9 mouse cellular contexts compared by ENCODE assay signal in genomic region chr2:93405017-93405425, GRCm38 (mm10). TPM values are rescaled to one million over a fixed set of nuclear protein-coding genes. Genes with fewer than 3 reads are reported as not detected.
DNase-seq lines count a peak whose midpoint lies in the region; ATAC-seq lines count a peak whose summit lies in the region.
"Had no signal": no experiment of that assay in that cellular context is flagged by ENCODE, and none has a peak within 500 bp of the region (broad histone marks: within the 10 kb centered on the region; RNA-seq: fewer than 3 reads in every experiment).

No protein-coding gene starts in this region.

- H3K27ac ChIP-seq in lung, embryonic 15.5 days: no peak overlapping the region
- H3K27ac ChIP-seq in embryonic facial prominence, embryonic 14.5 days (replicated peaks; ENCODE audit: low read depth, low read length): no peak overlapping the region
- no peak overlapping the region for H3K27ac ChIP-seq in intestine, embryonic 14.5 days (ENCODE audit: low read depth)
- H3K27ac ChIP-seq in stomach, embryonic 14.5 days (ENCODE audit: low read length): no peak overlapping the region
- H3K27ac ChIP-seq: limb, embryonic 13.5 days had no signal

- no peak for DNase-seq in lung, adult 18-20 months
- peak; percentile 82 for DNase-seq in embryonic facial prominence, embryonic 14.5 days (ENCODE audit: low spot score)
- DNase-seq in intestine, embryonic 14.5 days (ENCODE audit: low spot score): peak; percentile 70
- DNase-seq in embryo, embryonic 10.5 days (ENCODE audit: low spot score): no peak
- no peak for DNase-seq in right cerebral cortex, postnatal 4 days
- DNase-seq: spleen, adult 18-20 months had no signal

- WGBS in lung, embryonic 15.5 days: 14% methylated on average over 7 of the region's 7 CpGs
- 49% methylated on average over 7 of the region's 7 CpGs for WGBS in embryonic facial prominence, embryonic 14.5 days
- WGBS in intestine, embryonic 14.5 days: 34% methylated on average over 7 of the region's 7 CpGs
- WGBS in stomach, embryonic 14.5 days: 22% methylated on average over 7 of the region's 7 CpGs

- H3K27me3 ChIP-seq in lung, embryonic 15.5 days: no peaks in the 10 kb centered on the region
- no peaks in the 10 kb centered on the region for H3K27me3 ChIP-seq in embryonic facial prominence, embryonic 14.5 days (replicated peaks; ENCODE audit: control insufficient read depth, insufficient read depth, low read length)
- H3K27me3 ChIP-seq in intestine, embryonic 14.5 days (replicated peaks; ENCODE audit: control insufficient read depth, insufficient read depth, low read length): no peaks in the 10 kb centered on the region
- no peaks in the 10 kb centered on the region for H3K27me3 ChIP-seq in stomach, embryonic 14.5 days (ENCODE audit: control insufficient read depth, insufficient read depth, low read length)

- H3K4me3 ChIP-seq in lung, embryonic 15.5 days: no peak overlapping the region
- H3K4me3 ChIP-seq in embryonic facial prominence, embryonic 14.5 days (ENCODE audit: low read depth, low read length): no peak overlapping the region
- no peak overlapping the region for H3K4me3 ChIP-seq in intestine, embryonic 14.5 days (ENCODE audit: low read depth, low read length)
- no peak overlapping the region for H3K4me3 ChIP-seq in stomach, embryonic 14.5 days (ENCODE audit: low read depth, low read length)
- H3K4me3 ChIP-seq: limb, embryonic 13.5 days had no signal

- H3K4me1 ChIP-seq in lung, embryonic 15.5 days: peaks cover 9% of the 10 kb centered on the region
- H3K4me1 ChIP-seq in embryonic facial prominence, embryonic 14.5 days (ENCODE audit: control insufficient read depth, insufficient read depth, low read length): 0 out of 2 replicates have a peak, but pooled peaks cover 4% of the 10 kb centered on the region
- H3K4me1 ChIP-seq in intestine, embryonic 14.5 days (replicated peaks; ENCODE audit: control insufficient read depth, insufficient read depth, low read length): 0 out of 2 replicates have a peak, but pooled peaks cover 9% of the 10 kb centered on the region
- peaks cover 9% of the 10 kb centered on the region for H3K4me1 ChIP-seq in stomach, embryonic 14.5 days (ENCODE audit: control insufficient read depth, insufficient read depth, low read length)

- H3K36me3 ChIP-seq in lung, embryonic 15.5 days: no peaks in the 10 kb centered on the region
- no peaks in the 10 kb centered on the region for H3K36me3 ChIP-seq in embryonic facial prominence, embryonic 14.5 days (ENCODE audit: control insufficient read depth, insufficient read depth, low read length)
- no peaks in the 10 kb centered on the region for H3K36me3 ChIP-seq in intestine, embryonic 14.5 days (ENCODE audit: control insufficient read depth, insufficient read depth, low read length)
- no peaks in the 10 kb centered on the region for H3K36me3 ChIP-seq in stomach, embryonic 14.5 days (ENCODE audit: control insufficient read depth, insufficient read depth, low read length)
- H3K36me3 ChIP-seq: limb, embryonic 13.5 days had no signal

- peak; percentile 66; the same call in 1 of the 2 replicates for ATAC-seq in lung, embryonic 15.5 days (ENCODE audit: borderline replicate concordance, extremely low read depth, low FRiP score, low TSS enrichment)
- ATAC-seq in embryonic facial prominence, embryonic 14.5 days (ENCODE audit: low read depth): peak; percentile 76
- peak; percentile 78 for ATAC-seq in intestine, embryonic 14.5 days (replicated peaks; ENCODE audit: low FRiP score, low TSS enrichment, low read depth)
- ATAC-seq in stomach, embryonic 14.5 days (ENCODE audit: insufficient number of reproducible peaks, insufficient read depth, low FRiP score, low read depth): peak; percentile 68; the same call in 1 of the 2 replicates

- H3K9ac ChIP-seq in lung, embryonic 15.5 days: no peak overlapping the region
- H3K9ac ChIP-seq in embryonic facial prominence, embryonic 14.5 days (ENCODE audit: low read depth, low read length): no peak overlapping the region
- no peak overlapping the region for H3K9ac ChIP-seq in intestine, embryonic 14.5 days (ENCODE audit: low read length)
- H3K9ac ChIP-seq in stomach, embryonic 14.5 days (replicated peaks; ENCODE audit: low read depth, low read length): no peak overlapping the region
- H3K9ac ChIP-seq: limb, embryonic 13.5 days had no signal

- no peak overlapping the region for H3K4me2 ChIP-seq in lung, embryonic 15.5 days
- H3K4me2 ChIP-seq in embryonic facial prominence, embryonic 14.5 days (ENCODE audit: low read depth, low read length): no peak overlapping the region
- H3K4me2 ChIP-seq in intestine, embryonic 14.5 days (ENCODE audit: low read length): no peak overlapping the region
- H3K4me2 ChIP-seq in stomach, embryonic 14.5 days (replicated peaks; ENCODE audit: low read depth, low read length): no peak overlapping the region
- H3K4me2 ChIP-seq: limb, embryonic 13.5 days had no signal

- H3K9me3 ChIP-seq in lung, embryonic 15.5 days: no peaks in the 10 kb centered on the region
- H3K9me3 ChIP-seq in embryonic facial prominence, embryonic 14.5 days (ENCODE audit: control insufficient read depth, low read length): no peaks in the 10 kb centered on the region
- H3K9me3 ChIP-seq in intestine, embryonic 14.5 days (ENCODE audit: control insufficient read depth, low read length): no peaks in the 10 kb centered on the region
- no peaks in the 10 kb centered on the region for H3K9me3 ChIP-seq in stomach, embryonic 14.5 days (ENCODE audit: control insufficient read depth, low read depth, low read length)
- H3K9me3 ChIP-seq: limb, embryonic 13.5 days had no signal

RNA-seq across cellular contexts. Expression of gene Cd82, which starts 57.9 kb away (rescaled TPM):
- polyA plus RNA-seq in lung, embryonic 15.5 days (2015; fragmentation: Nextera tagmentation; extraction: Ambion mirVana): 50.3 and 59.2 TPM in 2 replicates
- 46.0 and 46.9 TPM in 2 replicates for polyA plus RNA-seq in embryonic facial prominence, embryonic 14.5 days (2014; fragmentation: Nextera tagmentation; extraction: Ambion mirVana)
- polyA plus RNA-seq in intestine, embryonic 14.5 days (2014; fragmentation: Nextera tagmentation; extraction: Ambion mirVana): 41.3 and 43.4 TPM in 2 replicates
- 45.3 and 48.9 TPM in 2 replicates for polyA plus RNA-seq in stomach, embryonic 14.5 days (2014; fragmentation: Nextera tagmentation; extraction: Ambion mirVana)

Comparison
In these comparisons a context has a peak if more than half of its experiments do, and no peak if none do; other contexts are left out.
1. DNase-seq: peak in embryonic facial prominence, embryonic 14.5 days (single experiment) and intestine, embryonic 14.5 days (single experiment); none in lung, adult 18-20 months (0 of 2), embryo, embryonic 10.5 days (single experiment) and right cerebral cortex, postnatal 4 days (single experiment).
2. Peak in every context shown above with its lines, with median percentiles within 50 percentile points of each other: ATAC-seq.